Mouse (Mus musculus) kidney, adult 2 months (tissue): ENCODE results near the gene Ccl1.

Experiments
- CTCF ChIP-seq: fragments of 200-500 bp; conservative IDR thresholded peaks from 2 replicates; pipeline ENCODE4 v1.5.1; 2011; ENCODE audit warnings: low read depth, mild to moderate bottlenecking, control low read depth, low read length, moderate library complexity, mixed read lengths; ENCODE audit not compliant: insufficient read depth, insufficient read length
- POLR2A ChIP-seq: fragments of 200-500 bp; IDR thresholded peaks from one replicate; pipeline ENCODE4 v1.6.1; 2011; ENCODE audit warnings: low read depth, low read length, control low read depth

DNA sequence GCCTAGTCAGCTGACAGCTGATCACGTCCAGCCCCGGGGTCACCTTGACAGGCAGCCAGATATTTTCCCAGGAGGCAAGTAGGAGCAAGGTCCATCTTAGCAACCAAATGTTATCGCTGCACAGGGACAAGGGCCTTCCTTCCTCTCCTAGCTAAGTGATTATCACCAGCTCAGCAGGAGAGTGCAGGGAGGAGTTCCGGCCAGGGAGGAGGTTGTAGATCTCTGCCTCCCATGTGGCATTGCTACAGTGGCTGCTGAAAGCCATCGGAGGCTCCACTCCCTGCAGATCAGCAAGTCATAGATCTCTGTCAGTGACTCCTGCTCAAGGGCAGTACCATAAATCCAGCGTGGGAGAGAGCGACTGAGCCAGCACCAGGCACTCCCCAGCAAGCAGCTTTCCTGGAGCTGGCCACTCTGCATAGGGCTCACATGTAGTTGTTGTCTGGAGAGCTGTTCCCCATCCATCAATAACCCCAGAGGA is 34.5 kb upstream of the Ccl1 start:
- TF ChIP-seq CTCF, result no peak
- no peak for TF ChIP-seq POLR2A
